Mouse (Mus musculus) midbrain, embryonic 12.5 days (tissue): ENCODE data around the gene Pla2g5. TPM values are rescaled to one million over a fixed set of nuclear protein-coding genes. Genes with fewer than 3 reads are reported as not detected.

Source experiments
- ATAC-seq: fragments of 200-750 bp; cut with Nextera tagmentation; 2 replicates; pipeline ENCODE4 v1.8.0; 2017; ENCODE audit warnings: low read depth, moderate TSS enrichment, moderate library complexity; ENCODE audit not compliant: low FRiP score
- H3K27ac ChIP-seq: fragments of 300-500 bp; sonication (generic); replicated peaks from 2 replicates; pipeline ENCODE4 v1.5.1; 2016; ENCODE audit warnings: mild to moderate bottlenecking
- H3K27me3 ChIP-seq: fragments of 300-500 bp; sonication (generic); 2 replicates; pipeline ENCODE4 v1.6.1; 2016; ENCODE audit warnings: mild to moderate bottlenecking
- H3K36me3 ChIP-seq: fragments of 300-500 bp; sonication (generic); 2 replicates; pipeline ENCODE4 v1.6.1; 2016
- H3K4me1 ChIP-seq: fragments of 300-500 bp; sonication (generic); 2 replicates; pipeline ENCODE4 v1.6.1; 2016
- H3K4me2 ChIP-seq: fragments of 300-500 bp; sonication (generic); replicated peaks from 2 replicates; pipeline ENCODE4 v1.6.1; 2016; ENCODE audit warnings: mild to moderate bottlenecking, moderate library complexity
- H3K4me3 ChIP-seq: fragments of 300-500 bp; sonication (generic); 2 replicates; pipeline ENCODE4 v1.5.1; 2016; ENCODE audit warnings: mild to moderate bottlenecking
- H3K9ac ChIP-seq: fragments of 300-500 bp; sonication (generic); replicated peaks from 2 replicates; pipeline ENCODE4 v1.6.1; 2016; ENCODE audit warnings: mild to moderate bottlenecking, moderate library complexity
- H3K9me3 ChIP-seq: fragments of 300-500 bp; sonication (generic); 2 replicates; pipeline ENCODE4 v1.6.1; 2016; ENCODE audit warnings: mild to moderate bottlenecking
- WGBS: fragments of 180-500 bp; shearing (Covaris S2); methylation state at CpG from one replicate; pipeline ENCODE4 v1.1.7; 2016; 5-methylcytosine and 5-hydroxymethylcytosine counted together
- polyA plus RNA-seq: library from polyadenylated mRNA; unstranded; fragments of >200 nt; fragmentation: Nextera tagmentation; extraction: Ambion mirVana; gene quantifications from 2 replicates; pipeline ENCODE4 v1.2.1, GENCODE M21; 2016

Gene Pla2g5
- polyA plus RNA-seq, 1 experiment from 2014 or later, result not detected

- Histone ChIP-seq H3K4me3 (no peak overlapping the region), H3K27ac (no peak overlapping the region), H3K4me2 (no peak overlapping the region), H3K27me3 (peaks cover 10% of the 10 kb centered on the region), H3K4me1 (peaks cover 5% of the 10 kb centered on the region; the same call in 1 of the 2 replicates), H3K9ac (no peak overlapping the region), H3K36me3 (no peaks in the 10 kb centered on the region), H3K9me3 (no peaks in the 10 kb centered on the region)
- ATAC-seq, result no peak
- 85% methylated on average over 6 of the region's 6 CpGs for WGBS
Observed at GRCm38 (mm10) chr4:138817736-138818135, 45.5 kb downstream of the Pla2g5 start.

DNA sequence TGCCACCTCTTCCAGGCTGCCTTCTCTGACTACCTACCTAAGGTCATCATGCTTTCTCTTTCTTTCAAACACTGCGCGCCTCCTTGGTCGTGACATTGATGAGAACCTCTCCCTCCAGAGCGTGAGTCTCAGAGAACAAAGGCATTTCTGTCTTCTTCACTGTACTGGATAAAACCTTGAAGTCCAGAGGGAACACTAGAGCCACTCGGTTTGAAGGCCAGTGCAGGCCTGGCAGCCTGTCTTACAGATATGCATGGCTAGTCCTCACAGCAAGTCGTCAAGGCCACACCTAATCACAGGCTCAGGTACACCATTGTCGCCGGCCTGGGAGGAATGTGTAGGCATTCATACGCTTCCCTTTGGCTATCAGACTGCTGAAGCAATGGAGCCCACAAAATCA lies 47.1 kb downstream of the Pla2g5 start:
- H3K27me3 ChIP-seq, result peaks cover 10% of the 10 kb centered on the region
- H3K9ac ChIP-seq, result no peak overlapping the region
- H3K4me3 ChIP-seq, result no peak overlapping the region
- H3K9me3 ChIP-seq, result no peaks in the 10 kb centered on the region
- no peak for ATAC-seq
- 86% methylated on average over 9 of the region's 9 CpGs for WGBS
- no peak overlapping the region for H3K4me2 ChIP-seq
- peaks cover 5% of the 10 kb centered on the region; the same call in 1 of the 2 replicates for H3K4me1 ChIP-seq
- H3K27ac ChIP-seq, result no peak overlapping the region
- H3K36me3 ChIP-seq, result no peaks in the 10 kb centered on the region

GRCm38 (mm10) chr4:138806920-138807541 lies 56.3 kb downstream of the Pla2g5 start:
- Histone ChIP-seq H3K4me3 (no peak overlapping the region), H3K27ac (no peak overlapping the region), H3K36me3 (no peaks in the 10 kb centered on the region), H3K4me2 (no peak overlapping the region), H3K4me1 (peaks cover 6% of the 10 kb centered on the region; the same call in 1 of the 2 replicates), H3K27me3 (no peaks in the 10 kb centered on the region), H3K9me3 (no peaks in the 10 kb centered on the region), H3K9ac (no peak overlapping the region)
- ATAC-seq, result no peak
- whole genome bisulfite sequencing, result 70% methylated on average over 7 of the region's 7 CpGs

DNA sequence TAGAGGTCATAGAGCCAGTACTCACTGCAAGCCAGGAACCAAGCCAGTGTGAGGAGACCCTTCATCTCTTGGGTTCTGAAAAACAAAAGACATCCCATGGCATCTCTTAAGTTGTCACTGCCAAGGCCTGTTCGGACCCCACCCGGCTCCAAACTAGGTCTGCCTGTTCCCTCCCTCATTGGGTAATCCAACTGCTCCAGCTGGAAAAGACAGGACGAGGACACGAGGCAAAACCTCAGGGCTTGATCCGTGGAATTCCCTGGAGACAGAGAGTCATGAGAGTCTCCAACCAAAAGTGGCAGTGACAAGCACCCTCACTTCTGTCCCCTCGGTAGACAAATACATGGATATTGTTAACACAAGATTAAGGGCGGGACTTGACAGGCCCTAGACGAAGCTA lies 57.1 kb downstream of the Pla2g5 start:
- 84% methylated on average over 8 of the region's 8 CpGs for WGBS
- ATAC-seq, result no peak
- no peak overlapping the region for H3K4me3 ChIP-seq

DNA sequence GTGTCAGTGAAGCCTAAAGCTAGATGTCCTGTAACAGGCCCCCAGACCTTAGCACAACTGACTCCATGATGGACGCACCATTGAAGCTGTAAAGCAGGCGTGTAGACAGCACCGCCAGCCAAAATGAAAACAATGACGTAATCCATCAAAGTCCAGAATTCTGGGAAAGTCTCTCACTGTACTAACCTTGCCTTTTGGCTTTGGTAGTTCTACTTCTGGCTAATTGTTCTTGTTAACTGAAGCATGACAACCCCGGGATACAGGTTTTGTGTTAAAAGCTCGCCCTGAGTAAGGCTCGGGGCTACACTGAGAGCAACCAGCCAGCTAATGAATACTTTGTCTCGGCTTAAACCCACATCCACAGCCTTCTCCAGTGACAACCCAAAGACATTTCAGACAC lies 58.0 kb downstream of the Pla2g5 start:
- no peak for ATAC-seq
- 51% methylated on average over 8 of the region's 8 CpGs for WGBS
- Histone ChIP-seq H3K27me3 (no peaks in the 10 kb centered on the region), H3K36me3 (no peaks in the 10 kb centered on the region), H3K27ac (no peak overlapping the region), H3K4me1 (peaks cover 6% of the 10 kb centered on the region; the same call in 1 of the 2 replicates), H3K4me2 (no peak overlapping the region), H3K9me3 (no peaks in the 10 kb centered on the region), H3K4me3 (no peak overlapping the region), H3K9ac (no peak overlapping the region)

More for the DNA sequence above, 57.1 kb downstream of the Pla2g5 start:
- Histone ChIP-seq H3K36me3 (no peaks in the 10 kb centered on the region), H3K27ac (no peak overlapping the region), H3K4me2 (no peak overlapping the region), H3K27me3 (no peaks in the 10 kb centered on the region), H3K9me3 (no peaks in the 10 kb centered on the region), H3K9ac (no peak overlapping the region), H3K4me1 (peaks cover 6% of the 10 kb centered on the region; the same call in 1 of the 2 replicates)

DNA sequence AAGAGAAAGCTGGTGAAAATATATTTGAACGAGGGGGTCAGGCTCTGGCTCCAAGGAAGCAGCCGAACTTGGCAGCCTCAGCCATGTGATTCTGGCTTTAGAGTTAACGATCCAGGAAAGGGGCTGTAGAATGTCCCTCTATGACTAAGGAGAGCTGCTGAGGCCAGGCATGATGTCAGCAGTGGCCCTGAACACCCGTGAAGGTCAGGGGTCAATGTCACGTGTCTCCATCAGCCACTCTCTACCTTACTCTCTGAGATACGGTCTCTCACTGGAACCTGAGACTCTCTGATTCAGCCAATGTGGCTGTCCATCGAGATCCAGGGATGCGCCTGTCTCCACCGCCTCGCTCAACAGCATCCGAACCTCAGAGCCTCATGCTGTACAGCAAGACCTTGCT lies 60.4 kb downstream of the Pla2g5 start:
- no peak overlapping the region for H3K4me2 ChIP-seq
- H3K9me3 ChIP-seq, result no peaks in the 10 kb centered on the region
- no peak for ATAC-seq
- H3K4me1 ChIP-seq, result peaks cover 6% of the 10 kb centered on the region; the same call in 1 of the 2 replicates
- no peaks in the 10 kb centered on the region for H3K27me3 ChIP-seq
- no peak overlapping the region for H3K4me3 ChIP-seq
- no peak overlapping the region for H3K27ac ChIP-seq
- WGBS, result 92% methylated on average over 11 of the region's 11 CpGs
- no peak overlapping the region for H3K9ac ChIP-seq
- no peaks in the 10 kb centered on the region for H3K36me3 ChIP-seq

DNA sequence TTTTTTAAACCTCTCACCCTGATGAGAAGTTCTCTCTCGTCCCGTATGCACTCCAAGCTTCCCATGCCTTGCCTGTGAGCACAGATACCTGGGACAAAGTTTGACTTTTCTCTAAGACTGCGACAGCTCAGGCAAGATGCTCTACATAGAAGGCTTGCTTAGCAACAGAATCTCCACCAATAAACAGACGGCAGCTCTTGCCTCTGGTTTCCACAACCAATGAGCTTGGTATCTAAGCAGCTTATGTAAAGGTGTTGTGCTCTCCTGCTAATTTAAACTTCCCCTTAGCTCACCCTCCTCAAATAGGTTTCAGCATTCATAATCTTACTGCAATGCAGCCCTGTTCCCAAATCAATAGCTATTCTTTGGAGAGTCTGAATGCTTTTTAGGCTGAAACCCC lies 61.7 kb downstream of the Pla2g5 start:
- ATAC-seq, result no peak

GRCm38 (mm10) chr4:138800134-138800744 lies 63.0 kb downstream of the Pla2g5 start:
- no peak overlapping the region for H3K4me3 ChIP-seq
- H3K27ac ChIP-seq, result no peak overlapping the region
- no peaks in the 10 kb centered on the region for H3K36me3 ChIP-seq
- no peaks in the 10 kb centered on the region for H3K27me3 ChIP-seq
- H3K4me1 ChIP-seq, result peaks cover 3% of the 10 kb centered on the region; the same call in 1 of the 2 replicates
- H3K9me3 ChIP-seq, result no peaks in the 10 kb centered on the region
- WGBS, result 80% methylated on average over 12 of the region's 12 CpGs
- ATAC-seq, result no peak
- no peak overlapping the region for H3K9ac ChIP-seq
- H3K4me2 ChIP-seq, result no peak overlapping the region

More for the DNA sequence above, 61.7 kb downstream of the Pla2g5 start:
- 85% methylated on average over 4 of the region's 4 CpGs for WGBS
- Histone ChIP-seq H3K9me3 (no peaks in the 10 kb centered on the region), H3K4me2 (no peak overlapping the region), H3K27ac (no peak overlapping the region), H3K4me1 (peaks cover 6% of the 10 kb centered on the region; the same call in 1 of the 2 replicates), H3K4me3 (no peak overlapping the region), H3K27me3 (no peaks in the 10 kb centered on the region), H3K36me3 (no peaks in the 10 kb centered on the region), H3K9ac (no peak overlapping the region)

DNA sequence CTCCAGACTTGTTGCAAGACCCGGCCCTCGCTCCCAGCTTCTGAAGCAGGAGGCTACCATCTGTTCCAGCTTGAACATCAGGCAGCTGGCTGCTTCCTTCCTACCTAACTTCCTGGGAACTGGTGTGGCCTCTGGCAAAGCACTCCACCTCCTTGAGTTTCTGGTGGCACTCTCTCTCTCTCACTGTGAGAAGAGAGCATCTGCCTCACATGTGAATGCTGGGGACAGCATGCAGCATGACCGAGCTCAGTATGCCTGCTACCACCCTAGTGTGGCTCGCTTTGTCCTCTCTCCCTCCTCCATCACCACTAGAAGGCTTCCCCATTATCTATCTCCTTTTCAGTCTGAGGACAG lies 66.1 kb downstream of the Pla2g5 start:
- Histone ChIP-seq H3K4me3 (no peak overlapping the region), H3K36me3 (no peaks in the 10 kb centered on the region), H3K27me3 (no peaks in the 10 kb centered on the region), H3K4me1 (no peaks in the 10 kb centered on the region), H3K4me2 (no peak overlapping the region), H3K9ac (no peak overlapping the region), H3K27ac (no peak overlapping the region), H3K9me3 (no peaks in the 10 kb centered on the region)
- no peak for ATAC-seq
- WGBS, result 78% methylated on average over 4 of the region's 4 CpGs

DNA sequence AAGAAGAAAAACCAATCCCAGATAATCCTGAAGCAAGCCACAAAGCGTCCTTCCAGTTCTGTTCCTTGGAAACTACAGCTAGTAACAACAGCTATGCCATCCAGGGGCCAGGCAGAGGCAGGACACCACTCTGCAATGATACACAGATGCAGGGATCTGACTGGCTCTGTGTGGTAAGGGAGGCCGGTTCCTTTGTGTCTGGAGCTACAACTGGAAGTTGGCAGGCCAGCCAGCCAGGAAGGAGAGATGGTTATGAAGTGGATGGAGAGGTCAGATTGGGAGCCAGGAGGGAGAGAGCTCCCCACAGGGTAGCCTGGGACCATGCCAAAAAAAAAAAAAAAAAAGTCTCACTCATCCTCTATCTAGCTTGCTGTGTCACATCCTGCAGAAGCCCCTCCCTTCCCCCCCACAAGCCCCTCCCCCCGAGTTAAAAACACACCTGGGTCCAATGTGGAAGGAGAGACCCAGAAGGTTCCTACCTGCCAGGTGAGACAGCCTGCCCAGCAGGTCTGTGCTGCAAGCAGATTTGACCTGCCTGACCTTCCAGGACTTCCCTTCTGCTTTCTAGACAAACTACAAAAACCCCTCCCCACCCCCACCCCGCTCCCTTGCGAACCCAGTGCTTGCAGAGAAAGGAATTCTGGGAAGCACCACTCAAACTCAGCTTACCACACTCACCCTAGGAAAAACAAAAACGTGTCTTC lies 66.6 kb downstream of the Pla2g5 start:
- Histone ChIP-seq H3K27me3 (no peaks in the 10 kb centered on the region), H3K36me3 (no peaks in the 10 kb centered on the region), H3K9ac (no peak overlapping the region), H3K4me3 (no peak overlapping the region), H3K4me2 (no peak overlapping the region), H3K27ac (no peak overlapping the region), H3K9me3 (no peaks in the 10 kb centered on the region), H3K4me1 (no peaks in the 10 kb centered on the region)
- WGBS, result 55% methylated on average over 6 of the region's 6 CpGs
- no peak for ATAC-seq

DNA sequence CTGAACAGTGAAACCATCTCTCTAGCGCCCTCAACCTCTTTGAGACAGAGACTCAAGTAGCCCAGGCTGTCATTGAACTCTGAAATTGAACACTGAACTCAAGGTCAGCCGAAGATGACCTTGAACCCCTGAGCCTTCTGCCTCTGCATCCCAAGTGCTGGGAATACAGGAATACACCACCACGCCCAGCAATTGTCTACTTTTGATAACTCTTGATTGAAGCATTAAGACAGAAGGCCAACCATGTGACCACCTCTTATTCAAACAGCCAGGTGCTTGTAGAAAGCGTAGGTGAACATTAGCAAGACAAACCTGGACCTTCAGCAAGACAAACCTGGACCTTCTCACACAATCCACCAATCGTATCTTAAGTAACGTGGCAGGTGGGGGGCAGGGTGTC lies 68.9 kb downstream of the Pla2g5 start:
- Histone ChIP-seq H3K4me2 (no peak overlapping the region), H3K4me1 (no peaks in the 10 kb centered on the region), H3K9me3 (no peaks in the 10 kb centered on the region), H3K27ac (no peak overlapping the region), H3K9ac (no peak overlapping the region), H3K4me3 (no peak overlapping the region), H3K36me3 (no peaks in the 10 kb centered on the region), H3K27me3 (no peaks in the 10 kb centered on the region)
- 86% methylated on average over 6 of the region's 6 CpGs for WGBS
- ATAC-seq, result no peak

DNA sequence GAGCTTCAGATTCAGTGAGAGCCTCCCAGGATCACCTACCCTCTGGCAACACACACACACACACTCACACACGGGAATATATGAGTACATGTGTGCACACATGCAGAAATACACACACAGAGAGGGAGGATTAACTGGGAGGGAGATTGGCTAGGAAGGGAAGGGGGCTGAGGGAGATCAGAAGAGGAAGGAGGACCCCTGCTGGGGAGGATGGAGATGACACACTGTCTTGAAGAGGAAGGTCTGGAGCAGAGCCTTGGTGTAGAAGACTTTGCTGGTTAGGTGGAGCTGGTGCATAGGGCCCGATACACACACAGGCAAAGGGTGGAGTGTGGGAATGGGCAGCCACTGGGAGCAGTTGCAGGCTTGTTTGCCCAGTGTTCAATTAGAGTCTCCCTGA lies 70.0 kb downstream of the Pla2g5 start:
- Histone ChIP-seq H3K9me3 (no peaks in the 10 kb centered on the region), H3K4me1 (no peaks in the 10 kb centered on the region), H3K9ac (no peak overlapping the region), H3K27me3 (no peaks in the 10 kb centered on the region), H3K4me3 (no peak overlapping the region), H3K36me3 (no peaks in the 10 kb centered on the region), H3K4me2 (no peak overlapping the region), H3K27ac (no peak overlapping the region)
- ATAC-seq, result no peak
- 68% methylated on average over 2 of the region's 2 CpGs for WGBS
